ENCODE assay signal across 9 mouse cellular contexts in genomic region chrX:152926991-152927390, GRCm38 (mm10).
DNase-seq lines count a peak whose midpoint lies in the region; ATAC-seq and TF ChIP-seq lines count a peak whose summit lies in the region.
"Had no signal": no experiment of that assay in that cellular context is flagged by ENCODE, and none has a peak within 500 bp of the region (broad histone marks: within the 10 kb centered on the region; RNA-seq: fewer than 3 reads in every experiment).

No protein-coding gene starts in this region.

- H3K36me3 ChIP-seq in kidney, adult 2 months (ENCODE audit: control insufficient read depth, insufficient read depth, low read length): no peaks in the 10 kb centered on the region
- H3K36me3 ChIP-seq in kidney, embryonic 16.5 days (ENCODE audit: insufficient read depth, low read length): no peaks in the 10 kb centered on the region
- H3K36me3 ChIP-seq in E14TG2a.4 (ENCODE audit: insufficient read depth, low read length): no peaks in the 10 kb centered on the region
- H3K36me3 ChIP-seq in thymus, adult 2 months (ENCODE audit: control insufficient read depth, insufficient read depth, low read length): no peaks in the 10 kb centered on the region
- H3K36me3 ChIP-seq: neural tube, embryonic 13.5 days had no signal

- peak; percentile 64 for TF ChIP-seq CTCF in kidney, adult 2 months (conservative IDR thresholded peaks at IDR 0.05; ENCODE audit: insufficient read depth, insufficient read length, low read depth, low read length)
- peak; percentile 54 for TF ChIP-seq CTCF in E14TG2a.4 (conservative IDR thresholded peaks at IDR 0.05; ENCODE audit: low read length)
- no peak for TF ChIP-seq CTCF in thymus, adult 2 months (IDR thresholded peaks at IDR 0.05; ENCODE audit: borderline replicate concordance, control insufficient read depth, extremely low read depth, insufficient read depth, low read length, poor library complexity)

- no peaks in the 10 kb centered on the region for H3K9me3 ChIP-seq in kidney, embryonic 16.5 days (ENCODE audit: low read length)
- H3K9me3 ChIP-seq in E14TG2a.4 (ENCODE audit: low read length): no peaks in the 10 kb centered on the region
- H3K9me3 ChIP-seq: neural tube, embryonic 13.5 days had no signal

- H3K27me3 ChIP-seq in kidney, adult 2 months (replicated peaks; ENCODE audit: control insufficient read depth, insufficient read depth, low read length): no peaks in the 10 kb centered on the region
- H3K27me3 ChIP-seq in kidney, embryonic 16.5 days (ENCODE audit: insufficient read depth, low read length): peaks cover 2% of the 10 kb centered on the region; the same call in 1 of the 2 replicates
- H3K27me3 ChIP-seq in E14TG2a.4 (ENCODE audit: insufficient read depth, low read length): no peaks in the 10 kb centered on the region
- H3K27me3 ChIP-seq in thymus, adult 2 months (ENCODE audit: control insufficient read depth, insufficient read depth, low read length): no peaks in the 10 kb centered on the region
- H3K27me3 ChIP-seq: neural tube, embryonic 13.5 days had no signal

- TF ChIP-seq POLR2A in kidney, adult 2 months (IDR thresholded peaks at IDR 0.05; ENCODE audit: low read depth, low read length): no peak
- no peak for TF ChIP-seq POLR2A in thymus, adult 2 months (IDR thresholded peaks at IDR 0.05; ENCODE audit: control insufficient read depth, extremely low read depth, insufficient read depth, low read length, poor library complexity)

- no peak overlapping the region for H3K4me3 ChIP-seq in kidney, adult 2 months (ENCODE audit: insufficient read depth, low read depth, low read length)
- no peak overlapping the region for H3K4me3 ChIP-seq in kidney, embryonic 16.5 days (ENCODE audit: low read length)
- no peak overlapping the region for H3K4me3 ChIP-seq in E14TG2a.4 (replicated peaks; ENCODE audit: low read length)
- no peak overlapping the region for H3K4me3 ChIP-seq in thymus, adult 2 months (ENCODE audit: control insufficient read depth, insufficient read depth, low read length)
- H3K4me3 ChIP-seq: neural tube, embryonic 13.5 days had no signal

- peak; percentile 7 for DNase-seq in kidney, adult 2 months
- DNase-seq in adrenal gland, postnatal 25 days: peak; percentile 2
- peak; percentile 1 for DNase-seq in induced T-regulatory cell, adult 2 months (ENCODE audit: low read depth)
- DNase-seq in right cerebral cortex, adult 2 months (ENCODE audit: low spot score in 2 of 2): peak; percentile 37 to 57
- no peak for DNase-seq in thymus, postnatal 14 days
- DNase-seq in thymus, adult 2 months: no peak

- H3K9ac ChIP-seq in kidney, embryonic 16.5 days (replicated peaks; ENCODE audit: low read length): no peak overlapping the region
- H3K9ac ChIP-seq: neural tube, embryonic 13.5 days had no signal

- no peaks in the 10 kb centered on the region for H3K4me1 ChIP-seq in kidney, adult 2 months (ENCODE audit: control insufficient read depth, insufficient read depth, low read length)
- H3K4me1 ChIP-seq in kidney, embryonic 16.5 days (ENCODE audit: insufficient read depth, low read length): no peaks in the 10 kb centered on the region
- H3K4me1 ChIP-seq in E14TG2a.4 (replicated peaks; ENCODE audit: low read depth, low read length): no peaks in the 10 kb centered on the region
- H3K4me1 ChIP-seq in thymus, adult 2 months (replicated peaks; ENCODE audit: control insufficient read depth, insufficient read depth, low read length): no peaks in the 10 kb centered on the region
- H3K4me1 ChIP-seq: neural tube, embryonic 13.5 days had no signal

- 47% methylated on average over 3 of the region's 3 CpGs for WGBS in kidney, adult 2 months
- WGBS in kidney, embryonic 16.5 days: 51% methylated on average over 3 of the region's 3 CpGs
- WGBS in thymus, adult 2 months: 42% methylated on average over 3 of the region's 3 CpGs

- ATAC-seq in kidney, embryonic 16.5 days (ENCODE audit: low FRiP score, low TSS enrichment): no peak

- no peak overlapping the region for H3K4me2 ChIP-seq in kidney, embryonic 16.5 days (replicated peaks; ENCODE audit: low read depth, low read length)
- H3K4me2 ChIP-seq: neural tube, embryonic 13.5 days had no signal

- H3K27ac ChIP-seq in kidney, adult 2 months (ENCODE audit: insufficient read depth, low read depth, low read length): no peak overlapping the region
- H3K27ac ChIP-seq in kidney, embryonic 16.5 days (ENCODE audit: low read length): no peak overlapping the region
- no peak overlapping the region for H3K27ac ChIP-seq in thymus, adult 2 months (ENCODE audit: control insufficient read depth, insufficient read depth, low read length)
- H3K27ac ChIP-seq: neural tube, embryonic 13.5 days had no signal

Comparison
In these comparisons a context has a peak if more than half of its experiments do, and no peak if none do; other contexts are left out.
1. DNase-seq: peak in kidney, adult 2 months (single experiment), adrenal gland, postnatal 25 days (single experiment), induced T-regulatory cell, adult 2 months (single experiment) and right cerebral cortex, adult 2 months (2 of 2); none in thymus, postnatal 14 days (single experiment) and thymus, adult 2 months (single experiment).